Mouse (Mus musculus) cortical plate, adult 2 months (tissue): ENCODE measurements around the gene Cnr2. TPM values are rescaled to one million over a fixed set of nuclear protein-coding genes. Genes with fewer than 3 reads are reported as not detected.
A peak's percentile ranks its signal among the peaks of the same experiment; 100 is the strongest.
"Not testable (repeated sequence)": the region's sequence is repeated elsewhere in the genome, so short reads cannot be mapped to it uniquely, and the experiment has no call there.

Source experiments
- H3K27ac ChIP-seq: fragments of 200-500 bp; 2 replicates; pipeline ENCODE4 v1.5.1; 2012; ENCODE audit warnings: low read length, control low read depth, inconsistent platforms; ENCODE audit not compliant: insufficient read depth
- H3K4me1 ChIP-seq: fragments of 200-500 bp; 2 replicates; pipeline ENCODE4 v1.6.1; 2011; ENCODE audit warnings: low read length; ENCODE audit not compliant: control insufficient read depth, insufficient read depth
- H3K4me3 ChIP-seq: fragments of 200-500 bp; 2 replicates; pipeline ENCODE4 v1.5.1; 2011; ENCODE audit warnings: mild to moderate bottlenecking, low read length, control low read depth; ENCODE audit not compliant: insufficient read depth
- CTCF ChIP-seq: fragments of 200-500 bp; IDR thresholded peaks from 2 replicates; pipeline ENCODE4 v1.5.1; 2011; ENCODE audit warnings: mild to moderate bottlenecking, control low read depth, low read length; ENCODE audit not compliant: insufficient read depth; ENCODE audit errors: extremely low read depth
- POLR2A ChIP-seq: fragments of 200-500 bp; IDR thresholded peaks from 2 replicates; pipeline ENCODE4 v1.6.1; 2011; ENCODE audit warnings: mild to moderate bottlenecking, low read length, control low read depth; ENCODE audit not compliant: insufficient read depth; ENCODE audit errors: extremely low read depth
- polyA plus RNA-seq: library from polyadenylated mRNA; depleted of rRNA; stranded (reverse); fragments of >200 nt; gene quantifications from 2 replicates; pipeline ENCODE4 v1.2.3, GENCODE M21; 2012

Gene Cnr2
- polyA plus RNA-seq, 1 experiment, result 0.15 TPM

DNA sequence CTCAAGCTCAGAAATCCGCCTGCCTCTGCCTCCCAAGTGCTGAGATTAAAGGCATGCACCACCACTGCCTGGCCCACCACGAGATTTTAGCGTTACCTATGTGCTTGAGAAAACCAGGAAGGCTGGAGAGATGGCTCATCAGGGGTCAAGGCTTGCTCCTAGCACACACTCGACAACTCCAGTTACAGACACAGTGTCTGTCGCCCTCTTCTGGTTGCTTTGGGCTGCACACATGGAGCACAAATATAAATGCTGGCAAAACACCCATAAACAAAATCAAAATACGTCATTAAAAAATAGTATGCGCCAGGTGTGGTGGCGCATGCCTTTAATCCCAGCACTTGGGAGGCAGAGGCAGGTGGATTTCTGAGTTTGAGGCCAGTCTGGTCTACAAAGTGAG is 45.8 kb downstream of the Cnr2 start:
- not testable (repeated sequence) for H3K4me1 ChIP-seq, H3K4me3 ChIP-seq, H3K27ac ChIP-seq
- TF ChIP-seq CTCF, result peak; percentile 27

DNA sequence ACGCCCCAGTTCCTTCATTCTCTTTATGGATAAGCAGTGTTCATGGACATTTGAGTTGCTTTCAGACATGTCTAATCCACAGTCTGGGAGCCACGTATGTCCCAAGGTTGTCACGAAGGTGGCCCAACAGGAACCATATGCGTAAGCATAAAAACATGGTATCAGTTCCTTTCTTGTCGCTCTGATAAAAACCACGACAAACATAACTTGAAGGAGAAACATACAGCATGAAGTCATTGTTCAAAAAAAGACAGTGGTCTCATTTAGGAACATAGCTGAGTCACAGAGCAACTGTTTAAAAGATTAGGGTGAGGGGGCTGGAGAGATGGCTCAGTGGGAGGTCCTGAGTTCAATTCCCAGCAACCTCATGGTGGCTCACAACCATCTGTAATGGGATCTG is 47.0 kb downstream of the Cnr2 start:
- no peak for TF ChIP-seq POLR2A
- no peak for TF ChIP-seq CTCF
- H3K4me1 ChIP-seq, result no peaks in the 10 kb centered on the region
- H3K4me3 ChIP-seq, result no peak overlapping the region
- H3K27ac ChIP-seq, result no peak overlapping the region

DNA sequence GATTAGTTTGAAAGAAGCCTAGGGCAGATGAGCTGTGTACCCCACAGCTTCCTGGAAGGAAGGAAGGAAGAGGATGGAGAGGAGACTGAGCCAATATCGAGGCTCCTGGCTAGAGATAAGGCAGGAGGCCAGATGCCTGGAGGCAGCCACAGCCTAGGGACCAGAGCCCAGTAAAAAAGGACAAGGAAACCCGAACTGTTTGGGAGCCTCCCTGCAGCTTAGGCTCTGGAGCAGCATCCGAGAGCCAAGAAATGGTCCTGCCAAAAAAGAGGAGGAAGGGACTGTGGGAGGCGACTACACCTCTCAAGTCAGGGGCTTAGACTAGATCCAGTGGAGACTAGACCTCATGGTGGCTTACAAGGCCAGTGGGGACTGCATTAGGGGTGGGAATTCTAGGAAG is 48.2 kb downstream of the Cnr2 start:
- Histone ChIP-seq H3K27ac (no peak overlapping the region), H3K4me1 (no peaks in the 10 kb centered on the region; the same call in 1 of the 2 replicates), H3K4me3 (no peak overlapping the region)
- TF ChIP-seq POLR2A, result no peak
- no peak for TF ChIP-seq CTCF

DNA sequence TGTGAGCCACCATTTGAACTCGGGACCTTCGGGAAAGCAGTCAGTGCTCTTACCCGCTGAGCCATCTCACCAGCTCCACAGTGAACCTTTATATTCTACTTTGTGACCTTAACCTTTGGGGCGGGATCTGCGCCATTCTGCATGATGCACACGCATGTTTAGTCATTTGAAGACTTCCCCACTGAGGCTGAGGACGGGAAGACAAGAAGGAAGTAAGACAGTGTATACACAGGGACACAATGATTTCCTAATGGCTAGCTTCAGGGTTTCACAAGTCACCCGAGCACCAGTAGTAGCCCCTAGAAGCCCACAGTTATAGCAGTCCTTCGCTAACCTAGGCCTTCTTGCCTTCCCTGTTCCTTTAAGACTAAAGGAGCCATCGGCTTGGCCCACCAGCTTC is 50.5 kb downstream of the Cnr2 start:
- Histone ChIP-seq H3K4me1 (peaks cover 3% of the 10 kb centered on the region), H3K27ac (no peak overlapping the region), H3K4me3 (peak overlapping the region; percentile 79; the same call in 1 of the 2 replicates)
- TF ChIP-seq POLR2A (no peak), CTCF (no peak)

DNA sequence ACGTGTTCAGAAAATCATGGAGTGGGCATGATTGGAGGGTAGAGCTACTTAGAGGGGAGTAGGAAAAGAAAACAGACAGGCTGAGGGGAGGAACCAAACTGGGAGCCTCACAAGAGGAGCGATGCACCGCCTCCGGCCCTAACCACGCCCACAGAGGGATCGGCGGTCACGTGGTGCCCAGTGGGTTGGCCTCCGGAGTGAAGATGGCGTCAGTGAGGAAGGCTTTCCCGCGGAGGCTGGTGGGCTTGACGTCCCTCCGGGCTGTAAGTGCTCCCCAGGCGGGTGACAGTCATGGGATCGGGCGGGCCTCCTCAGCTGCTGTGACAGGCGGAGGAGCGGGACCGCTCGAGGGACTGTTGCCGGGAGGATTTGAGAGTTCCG is 51.1 kb downstream of the Cnr2 start, which contains the start of gene Hmgcl:
Hmgcl (plus strand) TSS at position 171 of the 381 bp plus-strand sequence.
- peak within 1 kb of the TSS; percentile 17; the same call in 1 of the 2 replicates for H3K27ac ChIP-seq
- TF ChIP-seq POLR2A (peak; percentile 98), CTCF (no peak)
- H3K4me1 ChIP-seq, result peaks cover 3% of the 10 kb centered on the region
- peak within 1 kb of the TSS; percentile 79 for H3K4me3 ChIP-seq

DNA sequence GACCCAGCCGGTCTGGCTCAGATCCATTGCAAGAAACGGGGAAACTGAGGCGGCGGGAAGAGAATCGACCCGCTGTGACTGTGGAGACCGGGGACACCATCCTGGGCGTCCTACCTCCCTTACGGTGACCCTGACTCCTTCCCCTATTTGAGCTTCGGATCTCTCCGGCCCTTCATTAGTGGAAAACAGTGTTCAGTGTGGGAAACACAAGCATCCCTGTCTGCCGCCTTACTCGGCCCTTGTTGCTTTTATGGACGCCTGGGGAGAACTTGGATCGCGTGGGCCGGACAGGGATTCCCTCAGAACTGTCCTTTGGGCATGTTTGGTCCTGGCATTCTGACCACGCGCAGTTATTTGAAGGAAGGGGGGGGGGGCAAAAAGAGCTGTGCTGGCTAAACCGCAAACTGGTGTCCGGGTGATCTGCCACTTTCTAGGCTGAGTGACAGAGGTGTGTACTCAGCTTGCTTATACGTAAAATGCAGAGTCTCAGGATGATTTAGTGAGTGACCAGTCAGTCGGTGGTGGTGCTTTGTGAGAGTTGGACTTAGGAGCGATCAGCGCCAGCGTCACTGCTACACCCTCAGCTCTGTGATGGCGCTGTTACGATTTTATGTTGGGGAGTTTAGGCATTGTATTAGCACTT is 51.6 kb downstream of the Cnr2 start:
- TF ChIP-seq CTCF (no peak), POLR2A (no peak)
- Histone ChIP-seq H3K27ac (peak overlapping the region; percentile 17; the same call in 1 of the 2 replicates), H3K4me1 (peaks cover 3% of the 10 kb centered on the region), H3K4me3 (peak overlapping the region; percentile 79)

DNA sequence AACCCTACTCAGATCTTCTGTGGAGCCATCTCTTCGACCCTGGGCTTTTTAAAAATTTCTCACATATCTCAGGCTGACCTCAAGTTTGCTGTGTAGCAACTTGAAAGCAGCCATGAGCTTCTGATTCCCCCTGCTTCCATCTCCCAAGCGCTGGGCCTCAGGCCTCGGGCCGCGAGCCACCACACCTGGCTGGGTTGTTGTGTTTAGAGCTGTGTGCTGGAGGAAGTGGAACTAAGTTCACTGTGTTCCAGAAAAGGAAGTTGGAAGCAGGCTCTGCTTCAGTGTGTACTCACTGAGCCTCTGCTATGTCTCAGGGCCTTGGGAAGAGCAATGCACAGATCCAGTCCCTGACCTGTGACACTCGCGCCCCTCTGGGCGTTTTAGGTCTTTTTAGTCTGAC is 52.9 kb downstream of the Cnr2 start:
- H3K27ac ChIP-seq, result no peak overlapping the region
- H3K4me3 ChIP-seq, result no peak overlapping the region
- TF ChIP-seq POLR2A (no peak), CTCF (no peak)
- H3K4me1 ChIP-seq, result peaks cover 3% of the 10 kb centered on the region

DNA sequence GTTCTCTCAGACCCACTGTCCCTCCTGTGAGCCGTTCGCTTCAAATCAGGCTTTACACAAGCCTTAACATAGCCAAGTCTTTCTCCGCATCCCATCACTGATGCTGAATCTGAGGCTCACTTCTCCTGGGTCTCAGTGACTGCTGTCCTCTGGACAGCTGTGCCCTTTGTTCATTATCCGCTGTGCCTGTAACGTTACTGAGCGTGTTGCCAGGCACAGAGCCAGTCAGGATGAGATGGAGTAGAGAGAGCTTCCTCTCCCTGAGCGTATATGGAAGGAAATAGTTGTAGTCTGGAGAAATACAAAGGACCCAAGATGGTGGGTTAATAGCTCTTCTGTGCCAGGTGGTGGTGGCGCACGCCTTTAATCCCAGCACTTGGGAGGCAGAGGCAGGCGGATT is 54.3 kb downstream of the Cnr2 start:
- peaks cover 3% of the 10 kb centered on the region for H3K4me1 ChIP-seq
- TF ChIP-seq POLR2A, result no peak
- TF ChIP-seq CTCF, result no peak
- peak overlapping the region; percentile 35; the same call in 1 of the 2 replicates for H3K27ac ChIP-seq
- no peak overlapping the region for H3K4me3 ChIP-seq

DNA sequence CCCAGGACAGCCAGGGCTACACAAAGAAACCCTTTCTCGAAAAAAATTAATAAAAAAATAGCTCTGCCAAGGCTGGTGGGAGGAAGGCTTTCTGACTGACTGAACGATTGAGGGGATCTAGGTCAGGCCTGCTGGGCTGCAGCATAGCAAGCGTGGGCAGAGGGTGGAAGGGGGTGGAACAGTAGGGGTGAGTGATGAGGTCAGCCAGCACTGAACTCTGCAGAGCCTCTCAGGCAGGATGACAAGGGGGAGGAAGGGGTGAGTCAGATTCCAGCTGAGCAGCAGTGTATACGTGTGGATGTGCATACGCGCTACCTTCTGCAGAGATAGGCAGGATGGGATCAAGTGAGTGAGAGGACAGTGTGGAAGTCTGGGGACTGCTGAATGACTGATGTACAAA is 54.7 kb downstream of the Cnr2 start:
- peak overlapping the region; percentile 9; the same call in 1 of the 2 replicates for H3K27ac ChIP-seq
- H3K4me3 ChIP-seq, result no peak overlapping the region
- no peak for TF ChIP-seq CTCF
- H3K4me1 ChIP-seq, result peaks cover 3% of the 10 kb centered on the region

DNA sequence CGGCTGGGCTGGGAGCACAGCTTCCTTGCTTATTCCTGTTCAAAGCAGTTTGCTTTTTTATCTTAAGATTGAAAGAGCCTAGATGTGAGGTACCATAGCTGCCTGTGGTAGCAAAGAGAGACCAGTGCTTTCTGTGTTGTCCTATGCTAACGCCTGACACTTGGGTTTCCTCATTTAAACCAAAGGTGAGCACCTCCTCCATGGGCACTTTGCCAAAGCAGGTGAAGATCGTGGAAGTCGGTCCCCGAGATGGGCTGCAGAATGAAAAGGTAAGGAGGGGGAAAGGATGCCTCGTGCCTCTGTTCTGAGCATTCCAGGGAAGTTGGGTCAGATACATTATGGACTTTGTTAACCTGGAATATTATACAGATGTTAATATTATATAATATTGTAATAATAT is 55.2 kb downstream of the Cnr2 start:
- H3K4me3 ChIP-seq, result no peak overlapping the region
- no peak overlapping the region for H3K27ac ChIP-seq
- peaks cover 3% of the 10 kb centered on the region for H3K4me1 ChIP-seq
- TF ChIP-seq CTCF, result no peak
